Mouse (Mus musculus) testis, postnatal 10 days (tissue): Measurements from ENCODE around the gene Fn3krp.

Source experiments
- DNase-seq: peaks from one replicate; pipeline ENCODE4 v3.0.0; 2021; ENCODE audit warnings: low spot score

The Fn3krp gene

DNA sequence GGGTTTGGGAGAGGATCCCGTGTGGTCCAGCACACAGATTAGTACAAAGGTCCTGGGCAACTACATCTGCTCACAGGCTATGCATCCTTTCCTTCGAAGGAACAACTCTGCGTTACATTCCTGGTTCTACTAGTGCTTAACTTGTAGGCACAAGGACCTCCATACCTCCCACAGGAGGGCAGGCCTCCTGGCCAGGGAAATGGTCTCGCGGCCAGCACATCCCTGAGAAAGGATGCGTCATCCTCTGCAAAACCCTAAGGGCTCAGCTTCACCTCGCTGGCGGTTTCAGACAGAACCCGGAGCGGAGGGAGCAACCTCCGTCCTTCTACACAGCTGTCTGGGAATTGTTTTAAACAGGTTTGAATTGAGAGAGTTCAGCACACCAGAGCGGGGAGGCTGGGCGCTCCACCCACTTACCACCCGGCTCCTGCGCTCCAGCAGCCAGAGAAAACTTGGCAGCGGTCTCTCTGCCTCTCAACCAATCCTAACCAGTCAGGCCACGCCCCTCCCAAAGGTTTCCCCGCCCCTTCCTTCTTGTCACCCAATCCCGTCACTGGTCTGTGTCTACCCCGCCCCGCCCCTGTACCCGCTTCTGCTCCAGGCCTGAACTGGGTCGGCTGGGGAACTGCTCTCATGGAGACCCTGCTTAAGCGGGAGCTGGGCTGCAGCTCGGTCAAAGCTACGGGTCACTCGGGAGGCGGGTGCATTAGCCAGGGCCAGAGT, at the start of gene Fn3krp:
Gene Fn3krp (plus strand): TSS at position 572 of the 723 bp plus-strand sequence.
- DNase-seq: peak; percentile 100

DNA sequence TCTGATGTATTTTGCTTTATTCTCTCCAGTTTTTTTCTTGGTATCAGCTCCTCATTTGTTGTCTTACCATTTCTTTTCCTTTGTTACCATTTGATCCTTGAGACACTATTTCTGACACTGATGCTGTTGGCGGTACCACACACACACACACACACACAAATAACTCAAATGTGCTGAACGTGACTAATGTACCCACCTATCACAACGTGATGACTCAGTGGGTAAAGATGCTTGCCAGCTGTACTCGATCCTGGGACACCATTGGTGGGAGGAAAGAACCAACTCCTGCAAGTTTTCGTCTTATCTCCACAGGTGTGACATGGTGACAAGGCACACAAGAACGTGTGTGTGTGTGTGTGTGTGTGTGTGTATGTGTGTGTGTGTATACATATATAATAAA, 47.9 kb upstream of the Fn3krp start:
- DNase-seq: no peak

DNA sequence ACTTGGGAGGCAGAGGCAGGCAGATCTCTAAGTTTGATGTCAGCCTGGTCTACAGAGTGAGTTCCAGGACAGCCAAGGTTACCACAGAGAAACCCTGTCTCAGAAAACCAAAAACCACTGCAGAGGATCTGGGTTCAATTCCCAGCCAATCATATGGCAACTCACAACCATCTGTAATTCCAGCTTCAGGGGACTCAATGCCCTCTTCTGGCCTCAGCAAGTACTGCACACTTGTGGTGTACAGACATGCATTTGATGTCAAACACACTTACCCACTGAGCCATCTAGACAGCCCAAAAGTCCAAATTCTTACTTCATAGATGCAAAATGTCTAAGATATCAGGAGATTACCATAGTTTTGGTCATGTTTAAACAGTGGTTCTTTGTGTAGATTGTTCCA, 42.6 kb upstream of the Fn3krp start:
- DNase-seq: no peak

GRCm38 (mm10) chr11:121380294-121380693, 40.9 kb upstream of the Fn3krp start:
- DNase-seq: no peak

GRCm38 (mm10) chr11:121387750-121388553, 33.2 kb upstream of the Fn3krp start, which contains the start of gene Rab40b:
TSS of gene Rab40b (minus strand) at chr11:121388251.
- DNase-seq: peak; percentile 95

GRCm38 (mm10) chr11:121388554-121388945, 32.7 kb upstream of the Fn3krp start:
- DNase-seq: no peak

DNA sequence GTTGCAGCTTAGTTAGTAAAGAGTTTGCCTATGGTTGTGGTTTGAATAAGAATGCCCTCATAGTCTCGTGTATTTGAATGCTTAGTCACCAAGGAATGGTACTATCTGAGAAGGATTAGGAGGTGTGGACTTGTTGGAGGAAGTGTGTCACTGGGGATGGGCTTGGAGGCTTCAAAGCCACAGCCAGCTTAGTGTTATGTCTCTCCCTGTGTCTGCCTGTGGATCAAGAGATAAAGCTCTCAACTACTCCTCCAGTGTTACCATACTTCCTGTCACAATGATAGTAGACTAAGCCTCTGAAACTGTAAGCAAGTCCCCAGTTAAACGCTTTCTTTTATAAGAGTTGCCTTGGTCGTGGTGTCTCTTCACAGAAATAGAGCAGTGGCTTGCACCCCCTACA, 30.4 kb upstream of the Fn3krp start:
- no peak for DNase-seq

GRCm38 (mm10) chr11:121392405-121392804, 28.8 kb upstream of the Fn3krp start:
- DNase-seq: no peak

GRCm38 (mm10) chr11:121407366-121408155, 13.6 kb upstream of the Fn3krp start:
- DNase-seq: no peak

- DNase-seq: no peak
Measured at GRCm38 (mm10) chr11:121414762-121415161, 6.4 kb upstream of the Fn3krp start.

- DNase-seq: no peak
Measured at GRCm38 (mm10) chr11:121415351-121415750, 5.8 kb upstream of the Fn3krp start.

DNA sequence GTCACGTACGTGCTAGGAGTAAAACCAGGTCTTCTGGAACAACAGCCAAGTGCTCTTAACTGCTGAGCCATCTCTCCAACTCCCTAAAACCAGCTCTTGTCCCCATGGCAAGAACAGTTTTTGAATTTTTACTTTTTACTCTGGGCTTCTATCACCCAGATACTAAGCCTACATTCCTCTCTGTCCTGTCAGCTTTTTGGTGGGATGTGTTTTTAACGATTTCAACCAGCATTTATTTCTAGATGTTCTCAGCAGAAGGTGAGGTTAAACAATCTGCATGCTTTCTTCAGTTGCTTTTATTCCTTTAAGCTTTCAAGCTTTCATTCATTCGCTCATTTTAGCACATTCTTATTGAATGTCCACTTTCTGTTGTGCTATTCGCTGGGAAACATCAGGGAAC, 3.2 kb upstream of the Fn3krp start:
- no peak for DNase-seq

GRCm38 (mm10) chr11:121418932-121419331, 2.3 kb upstream of the Fn3krp start:
- DNase-seq: no peak

GRCm38 (mm10) chr11:121420379-121420778, 822 bp upstream of the Fn3krp start:
- DNase-seq: no peak

GRCm38 (mm10) chr11:121421553-121422173, 462 bp downstream of the Fn3krp start:
- DNase-seq: no peak

DNA sequence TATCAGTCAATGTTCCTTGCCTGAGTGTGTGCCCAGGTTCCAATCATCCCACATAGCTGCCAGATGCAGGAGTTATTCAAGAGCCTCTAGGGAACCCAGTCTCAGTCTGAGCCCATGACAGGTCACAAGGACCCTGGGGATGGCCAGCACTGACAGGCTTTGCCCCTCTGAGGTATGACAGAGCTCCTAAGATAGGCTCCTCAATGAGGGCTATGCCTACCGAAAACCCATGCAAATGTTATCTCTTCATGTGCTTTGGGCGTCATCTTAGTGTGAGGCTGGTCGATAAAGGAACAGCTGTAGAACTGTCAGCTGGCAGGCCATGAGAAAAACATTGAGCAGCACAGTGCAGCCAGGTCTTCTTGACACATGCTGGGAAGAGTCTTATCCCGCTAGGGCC, 12.2 kb downstream of the Fn3krp start:
- DNase-seq: no peak

GRCm38 (mm10) chr11:121434156-121435155, 13.3 kb downstream of the Fn3krp start, which contains the start of gene Fn3k:
TSS of gene Fn3k (plus strand) at chr11:121434913.
- DNase-seq: peak; percentile 88

- DNase-seq: no peak
Measured at GRCm38 (mm10) chr11:121437236-121437635, 16.0 kb downstream of the Fn3krp start.

GRCm38 (mm10) chr11:121439686-121440292, 18.6 kb downstream of the Fn3krp start:
- DNase-seq: no peak

DNA sequence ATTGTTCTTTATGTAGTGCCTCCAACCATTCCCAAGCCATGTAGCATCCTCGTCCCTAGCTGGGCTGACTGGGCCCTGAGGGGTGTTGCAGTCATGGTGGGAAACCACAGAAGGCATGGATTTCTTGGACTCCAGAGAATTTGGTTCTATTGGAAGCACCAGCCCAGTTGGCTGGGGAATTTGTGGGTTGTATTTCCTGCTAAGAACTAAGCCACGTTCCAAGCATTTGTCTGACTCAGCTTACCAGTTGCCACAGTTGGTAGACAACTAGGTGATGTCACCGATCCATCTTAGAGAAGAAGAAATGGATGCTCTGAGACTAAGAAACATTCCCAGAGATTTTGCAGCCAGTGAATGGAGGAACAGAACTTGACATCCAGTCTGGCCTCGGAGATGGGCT, 20.5 kb downstream of the Fn3krp start:
- DNase-seq: no peak
